Mouse (Mus musculus): ENCODE results near the gene Gpr156. TPM values are rescaled to one million over a fixed set of nuclear protein-coding genes. Genes with fewer than 3 reads are reported as not detected.
"Not testable (repeated sequence)": the region's sequence is repeated elsewhere in the genome, so short reads cannot be mapped to it uniquely, and the experiment has no call there.

Gpr156 gene
- polyA plus RNA-seq, 1 experiment from 2014 or later: 1.6 TPM

DNA sequence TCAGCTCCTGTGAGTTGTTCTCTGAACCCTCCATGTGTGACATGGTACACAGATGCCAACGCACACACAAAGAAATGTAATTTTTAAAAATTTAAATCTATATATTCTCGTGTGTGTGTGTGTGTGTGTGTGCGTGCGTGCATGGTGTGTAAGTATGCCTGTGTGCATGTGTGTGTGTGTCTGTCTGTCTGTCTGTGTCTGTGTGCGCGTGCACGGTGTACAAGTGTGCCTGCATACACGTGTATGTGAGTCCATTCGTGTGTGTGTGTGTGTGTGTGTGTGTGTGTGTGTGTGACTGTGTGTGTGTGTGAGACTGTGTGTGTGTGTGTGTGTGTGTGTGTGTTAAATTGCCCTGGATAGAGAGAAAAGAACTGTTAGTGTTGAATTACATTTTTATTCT lies 56.9 kb downstream of the Gpr156 start:
- H3K4me3 ChIP-seq; H3K9me3 ChIP-seq; H3K27ac ChIP-seq; H3K36me3 ChIP-seq (replicated peaks); DNase-seq (ENCODE audit: extremely low spot score, low spot score); H3K27me3 ChIP-seq (ENCODE audit: poor library complexity, severe bottlenecking): not testable (repeated sequence)
- H3K4me1 ChIP-seq: peaks cover 21% of the 10 kb centered on the region
- WGBS: 96% methylated on average over 9 of the region's 9 CpGs

GRCm38 (mm10) chr16:37973855-37974519 lies 57.7 kb downstream of the Gpr156 start:
- no peak overlapping the region; the same call in 1 of the 2 replicates for H3K27ac ChIP-seq
- H3K9me3 ChIP-seq: no peaks in the 10 kb centered on the region
- 78% methylated on average over 11 of the region's 11 CpGs for WGBS
- H3K27me3 ChIP-seq (ENCODE audit: poor library complexity, severe bottlenecking): no peaks in the 10 kb centered on the region
- H3K36me3 ChIP-seq (replicated peaks): no peaks in the 10 kb centered on the region
- H3K4me1 ChIP-seq: peaks cover 21% of the 10 kb centered on the region
- no peak for DNase-seq (ENCODE audit: extremely low spot score, low spot score)
- H3K4me3 ChIP-seq: no peak overlapping the region

- Histone ChIP-seq H3K4me3 (no peak overlapping the region), H3K27ac (peak overlapping the region; percentile 35; the same call in 1 of the 2 replicates), H3K27me3 (ENCODE audit: poor library complexity, severe bottlenecking) (no peaks in the 10 kb centered on the region), H3K9me3 (no peaks in the 10 kb centered on the region), H3K4me1 (peaks cover 21% of the 10 kb centered on the region), H3K36me3 (replicated peaks) (no peaks in the 10 kb centered on the region)
- DNase-seq (ENCODE audit: extremely low spot score, low spot score): no peak
- 69% methylated on average over 13 of the region's 13 CpGs for WGBS
Observed at GRCm38 (mm10) chr16:37974520-37975340, 58.4 kb downstream of the Gpr156 start.

- Histone ChIP-seq H3K4me1 (no peaks in the 10 kb centered on the region), H3K36me3 (replicated peaks) (no peaks in the 10 kb centered on the region), H3K27me3 (ENCODE audit: poor library complexity, severe bottlenecking) (no peaks in the 10 kb centered on the region), H3K9me3 (no peaks in the 10 kb centered on the region), H3K27ac (no peak overlapping the region), H3K4me3 (no peak overlapping the region)
- no peak for DNase-seq (ENCODE audit: extremely low spot score, low spot score)
- WGBS: 83% methylated on average over 1 of the region's 1 CpGs
Observed at GRCm38 (mm10) chr16:37981907-37982306, 65.6 kb downstream of the Gpr156 start.

- H3K36me3 ChIP-seq (replicated peaks): no peaks in the 10 kb centered on the region
- DNase-seq (ENCODE audit: extremely low spot score, low spot score): no peak
- H3K4me1 ChIP-seq: peaks cover 38% of the 10 kb centered on the region
- no peak overlapping the region for H3K27ac ChIP-seq
- 60% methylated on average over 11 of the region's 11 CpGs for WGBS
- no peaks in the 10 kb centered on the region for H3K9me3 ChIP-seq
- no peaks in the 10 kb centered on the region for H3K27me3 ChIP-seq (ENCODE audit: poor library complexity, severe bottlenecking)
- H3K4me3 ChIP-seq: no peak overlapping the region
Observed at GRCm38 (mm10) chr16:37988211-37988865, 72.0 kb downstream of the Gpr156 start.

GRCm38 (mm10) chr16:37989796-37990195 lies 73.5 kb downstream of the Gpr156 start:
- Histone ChIP-seq H3K4me1 (peaks cover 48% of the 10 kb centered on the region), H3K36me3 (replicated peaks) (no peaks in the 10 kb centered on the region), H3K9me3 (no peaks in the 10 kb centered on the region), H3K27me3 (ENCODE audit: poor library complexity, severe bottlenecking) (no peaks in the 10 kb centered on the region), H3K27ac (peak overlapping the region; percentile 83), H3K4me3 (no peak overlapping the region)
- 76% methylated on average over 3 of the region's 3 CpGs for WGBS
- no peak for DNase-seq (ENCODE audit: extremely low spot score, low spot score)

GRCm38 (mm10) chr16:37990553-37991344 lies 74.5 kb downstream of the Gpr156 start:
- 55% methylated on average over 10 of the region's 10 CpGs for WGBS
- Histone ChIP-seq H3K36me3 (replicated peaks) (no peaks in the 10 kb centered on the region), H3K4me1 (peaks cover 51% of the 10 kb centered on the region)

DNA sequence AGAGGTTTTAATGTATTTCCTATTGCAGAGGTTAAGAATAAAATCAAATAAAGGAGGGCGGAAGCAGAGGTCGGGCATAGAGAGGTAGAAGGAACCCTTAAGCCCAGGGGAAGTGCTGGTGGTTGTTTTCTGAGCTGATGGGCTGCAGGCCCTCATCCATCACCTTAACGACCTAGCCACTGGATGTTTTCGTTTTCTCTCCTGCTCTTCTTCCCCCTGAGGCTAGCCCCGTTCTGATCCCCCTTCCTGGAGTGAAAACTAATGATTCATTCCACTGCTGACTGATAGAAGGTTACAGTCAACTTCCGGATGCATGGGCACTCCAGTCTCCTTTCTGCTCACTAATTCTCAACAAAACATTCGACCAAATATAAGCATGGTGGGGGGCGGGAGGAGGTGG lies 76.5 kb downstream of the Gpr156 start:
- Histone ChIP-seq H3K9me3 (no peaks in the 10 kb centered on the region), H3K36me3 (replicated peaks) (no peaks in the 10 kb centered on the region), H3K4me1 (peaks cover 51% of the 10 kb centered on the region), H3K27ac (peak overlapping the region; percentile 65; the same call in 1 of the 2 replicates), H3K27me3 (ENCODE audit: poor library complexity, severe bottlenecking) (no peaks in the 10 kb centered on the region), H3K4me3 (no peak overlapping the region)
- DNase-seq (ENCODE audit: extremely low spot score, low spot score): no peak
- WGBS: 51% methylated on average over 8 of the region's 8 CpGs

More at GRCm38 (mm10) chr16:37990553-37991344, 74.5 kb downstream of the Gpr156 start:
- H3K27ac ChIP-seq: peak overlapping the region; percentile 83
- DNase-seq (ENCODE audit: extremely low spot score, low spot score): peak; percentile 44
- no peak overlapping the region for H3K4me3 ChIP-seq
- H3K9me3 ChIP-seq: no peaks in the 10 kb centered on the region
- H3K27me3 ChIP-seq (ENCODE audit: poor library complexity, severe bottlenecking): no peaks in the 10 kb centered on the region

DNA sequence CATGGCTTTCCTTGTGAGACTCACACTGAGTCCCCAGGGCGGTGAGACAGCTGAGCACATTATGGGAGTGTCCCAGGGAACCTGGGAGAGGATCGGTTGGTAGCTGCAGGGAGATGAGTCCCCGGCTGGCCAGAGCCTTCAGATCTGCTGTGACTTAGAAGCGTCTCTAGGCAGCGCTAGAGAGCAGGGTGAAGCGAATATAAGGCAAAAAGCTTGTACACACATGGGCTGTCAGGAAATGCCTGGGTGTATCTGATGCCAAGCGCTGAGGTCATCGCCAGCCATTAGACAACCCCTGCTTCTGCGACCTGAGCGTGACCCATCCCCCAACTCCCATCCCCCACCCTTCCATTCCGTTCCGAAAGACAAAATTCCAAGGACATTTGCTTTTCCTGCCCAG lies 78.4 kb downstream of the Gpr156 start:
- no peaks in the 10 kb centered on the region for H3K36me3 ChIP-seq (replicated peaks)
- H3K27me3 ChIP-seq (ENCODE audit: poor library complexity, severe bottlenecking): no peaks in the 10 kb centered on the region
- H3K9me3 ChIP-seq: no peaks in the 10 kb centered on the region
- no peak overlapping the region; the same call in 1 of the 2 replicates for H3K4me3 ChIP-seq
- peaks cover 43% of the 10 kb centered on the region for H3K4me1 ChIP-seq
- DNase-seq (ENCODE audit: extremely low spot score, low spot score): peak; percentile 50
- 19% methylated on average over 12 of the region's 12 CpGs for WGBS
- peak overlapping the region; percentile 40 for H3K27ac ChIP-seq

DNA sequence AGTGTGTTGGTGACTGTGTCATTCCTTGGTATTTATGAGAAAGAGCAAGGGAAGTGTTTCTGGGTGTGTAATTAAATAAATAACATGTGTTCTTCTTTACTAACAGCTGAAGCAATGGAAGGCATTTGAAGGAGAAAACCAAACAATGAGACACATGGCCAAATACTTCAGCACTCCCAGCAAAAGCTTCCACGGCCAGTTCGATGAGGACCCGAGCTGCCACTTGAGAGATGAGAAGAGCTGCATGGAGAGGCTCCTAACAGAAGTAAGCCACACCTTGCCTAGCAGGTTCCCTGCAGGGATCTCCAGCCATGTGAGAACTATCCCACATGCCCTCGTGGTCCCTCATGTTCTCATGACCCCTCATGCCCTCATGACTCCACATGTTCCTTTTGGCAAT lies 81.5 kb downstream of the Gpr156 start:
- 84% methylated on average over 4 of the region's 4 CpGs for WGBS
- no peak overlapping the region for H3K27ac ChIP-seq
- no peaks in the 10 kb centered on the region for H3K9me3 ChIP-seq
- peaks cover 38% of the 10 kb centered on the region for H3K4me1 ChIP-seq
- no peaks in the 10 kb centered on the region for H3K36me3 ChIP-seq (replicated peaks)
- DNase-seq (ENCODE audit: extremely low spot score, low spot score): peak; percentile 11
- H3K27me3 ChIP-seq (ENCODE audit: poor library complexity, severe bottlenecking): 0 out of 2 replicates have a peak, but pooled peaks cover 4% of the 10 kb centered on the region
- no peak overlapping the region for H3K4me3 ChIP-seq

DNA sequence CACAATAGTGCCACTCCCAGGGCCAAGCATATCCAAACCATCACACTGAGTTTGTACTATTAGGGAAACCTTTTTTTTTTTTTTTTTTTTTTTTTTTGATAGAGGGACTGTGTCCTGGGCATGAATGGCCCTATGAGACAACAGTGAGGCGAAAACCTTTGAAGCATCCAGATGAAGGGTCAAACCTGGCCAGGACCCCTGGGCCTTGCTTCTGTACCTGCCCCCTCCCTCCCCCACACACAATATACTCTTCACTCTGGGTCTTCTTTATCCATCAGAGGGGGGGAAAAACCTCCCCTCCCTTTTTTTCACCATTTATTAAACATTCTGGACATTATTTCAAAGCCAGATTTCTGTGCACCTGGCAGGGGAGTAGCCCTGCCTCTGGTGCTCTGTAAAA lies 83.5 kb downstream of the Gpr156 start:
- no peaks in the 10 kb centered on the region for H3K36me3 ChIP-seq (replicated peaks)
- H3K4me1 ChIP-seq: peaks cover 23% of the 10 kb centered on the region
- H3K27me3 ChIP-seq (ENCODE audit: poor library complexity, severe bottlenecking): 0 out of 2 replicates have a peak, but pooled peaks cover 4% of the 10 kb centered on the region
- WGBS: 88% methylated on average over 1 of the region's 1 CpGs
- peak overlapping the region; percentile 81 for H3K27ac ChIP-seq
- H3K9me3 ChIP-seq: no peaks in the 10 kb centered on the region
- no peak for DNase-seq (ENCODE audit: extremely low spot score, low spot score)
- H3K4me3 ChIP-seq: no peak overlapping the region

GRCm38 (mm10) chr16:38000178-38000577 lies 83.9 kb downstream of the Gpr156 start:
- Histone ChIP-seq H3K4me3 (no peak overlapping the region), H3K4me1 (peaks cover 19% of the 10 kb centered on the region), H3K27me3 (ENCODE audit: poor library complexity, severe bottlenecking) (0 out of 2 replicates have a peak, but pooled peaks cover 4% of the 10 kb centered on the region), H3K36me3 (replicated peaks) (no peaks in the 10 kb centered on the region), H3K27ac (peak overlapping the region; percentile 81), H3K9me3 (no peaks in the 10 kb centered on the region)
- DNase-seq (ENCODE audit: extremely low spot score, low spot score): peak; percentile 30
- 22% methylated on average over 7 of the region's 7 CpGs for WGBS

Data from forebrain, embryonic 10.5 days (tissue).